Mouse (Mus musculus) left cerebral cortex, adult 18-20 months (tissue): ENCODE results near the gene Bid. TPM values are rescaled to one million over a fixed set of nuclear protein-coding genes. Genes with fewer than 3 reads are reported as not detected.
"Not testable (repeated sequence)": the region's sequence is repeated elsewhere in the genome, so short reads cannot be mapped to it uniquely, and the experiment has no call there.

Source experiments
- DNase-seq, 2 experiments: peaks; one replicate each; pipeline ENCODE4 v3.0.0; 2021 to 2022; ENCODE audit warnings: low spot score in 2 of 2, mixed read lengths in 1 of 2
- total RNA-seq, 2 experiments: library from RNA; stranded (reverse); gene quantifications; 2 replicates each; pipeline ENCODE4 v1.2.3; 2021

Bid gene
- total RNA-seq, 2 experiments from 2014 or later: 9.2 to 10.0 TPM

DNA sequence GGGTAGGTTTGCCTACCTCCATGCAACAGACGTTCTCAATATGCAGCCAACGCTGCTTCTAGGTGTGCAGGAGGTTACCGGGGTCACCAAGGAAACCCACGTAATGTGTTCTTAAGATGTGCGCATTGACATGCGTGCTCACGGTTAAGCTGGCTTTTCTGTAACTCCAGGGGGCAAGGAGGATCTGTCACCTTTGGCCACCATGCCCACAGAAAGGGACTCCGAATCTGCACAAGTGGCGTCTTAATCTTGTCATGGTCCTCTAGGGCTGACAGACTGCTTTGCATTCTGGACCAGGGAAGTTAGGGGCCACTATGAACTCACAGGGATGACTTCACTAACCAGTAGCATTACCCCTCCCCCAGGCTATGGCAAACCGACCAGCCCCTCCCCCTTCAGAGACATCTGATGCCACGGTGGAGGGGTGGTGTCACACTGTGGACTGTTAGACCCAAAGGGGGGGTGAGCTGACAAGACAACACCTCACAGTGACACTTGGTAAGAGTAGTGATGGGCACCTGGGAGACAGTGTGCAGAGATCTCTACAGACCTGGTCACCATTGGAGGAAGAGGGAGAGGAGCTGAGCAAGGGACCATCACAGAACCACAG lies 21.5 kb upstream of the Bid start:
- DNase-seq: no peak

DNA sequence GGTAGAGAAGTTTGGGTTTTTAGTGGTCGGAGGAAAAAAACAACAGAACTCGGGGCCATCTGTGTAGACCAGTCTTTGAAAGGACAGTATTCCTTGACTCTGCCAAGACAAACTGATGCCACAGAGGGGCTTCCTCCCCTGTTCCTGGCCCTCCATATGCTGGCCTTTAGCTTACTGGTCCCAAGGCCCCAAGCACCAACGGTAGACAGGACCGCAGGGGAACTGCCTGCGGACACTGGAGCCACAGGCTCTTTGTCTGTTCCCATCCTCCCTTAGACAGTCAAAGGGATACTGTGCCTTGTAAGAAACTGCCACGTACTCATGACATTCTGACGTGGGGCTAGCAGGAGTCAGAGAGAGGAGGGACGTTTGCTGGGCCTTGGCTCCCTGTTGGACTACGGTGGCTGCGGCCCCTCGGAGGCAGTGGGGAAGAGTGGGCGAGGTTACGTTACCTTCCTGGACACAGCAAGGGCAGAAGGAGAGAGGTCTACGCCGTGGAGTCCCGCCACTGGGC lies 20.5 kb upstream of the Bid start:
- DNase-seq: no peak

DNA sequence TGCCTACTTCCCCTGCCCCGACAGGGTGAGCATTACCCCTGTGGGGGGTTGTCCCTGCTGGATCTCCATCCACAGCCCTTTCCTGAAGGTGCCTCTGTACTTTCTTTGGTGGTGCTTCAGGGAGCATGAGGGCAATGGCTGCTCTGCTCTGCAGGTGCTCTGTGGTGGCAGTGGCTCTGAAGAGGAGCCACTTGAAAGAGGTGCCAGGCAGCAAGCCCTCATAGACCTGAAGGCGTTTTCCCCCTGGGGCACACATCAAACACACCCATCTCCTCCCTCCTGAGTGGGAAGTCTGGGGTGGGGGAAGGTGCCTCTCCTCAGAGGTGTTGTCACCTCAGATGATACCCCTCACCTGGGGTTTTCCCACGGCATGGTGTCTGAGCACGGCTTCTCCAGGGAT lies 17.5 kb upstream of the Bid start:
- DNase-seq: no peak

DNA sequence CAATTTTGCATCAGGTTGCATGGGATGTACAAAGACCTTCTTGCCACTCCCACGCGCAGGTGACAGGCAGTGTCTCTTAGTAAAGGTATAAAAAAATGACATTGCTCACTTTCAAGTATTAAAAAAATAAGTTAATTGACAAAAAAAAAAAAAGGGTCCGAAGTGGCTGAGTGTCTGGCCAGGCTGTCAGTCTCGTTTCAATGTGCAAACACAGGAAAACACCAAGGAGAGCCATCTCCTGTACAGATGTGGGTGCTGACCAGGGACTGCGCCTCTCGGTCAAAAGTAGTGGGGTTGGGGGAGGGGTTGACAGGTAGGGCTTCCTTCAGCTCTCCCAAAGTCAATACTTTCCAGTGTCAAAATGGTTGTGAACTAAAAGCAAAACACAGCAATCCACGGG lies 17.0 kb upstream of the Bid start:
- DNase-seq: no peak

DNA sequence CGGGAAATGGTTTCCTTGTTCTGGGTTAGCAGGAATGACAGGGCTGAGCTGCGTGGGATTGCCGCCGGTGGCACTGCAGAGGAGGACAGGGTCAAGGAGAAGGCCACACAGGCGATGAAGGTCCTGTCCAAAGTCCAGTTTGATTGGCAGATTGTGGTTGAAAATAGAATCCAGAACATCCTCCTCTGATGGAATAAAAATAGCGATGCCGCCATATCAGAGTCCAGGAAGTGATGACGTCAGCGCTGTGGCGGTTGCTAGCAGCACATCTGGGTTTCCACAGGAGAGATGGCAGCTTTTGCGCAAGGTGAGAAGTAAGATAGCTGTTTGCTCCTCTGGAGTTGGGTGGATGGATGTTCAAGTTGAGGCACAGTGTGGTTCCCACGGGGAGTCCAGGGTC lies 15.9 kb upstream of the Bid start:
- no peak for DNase-seq

DNA sequence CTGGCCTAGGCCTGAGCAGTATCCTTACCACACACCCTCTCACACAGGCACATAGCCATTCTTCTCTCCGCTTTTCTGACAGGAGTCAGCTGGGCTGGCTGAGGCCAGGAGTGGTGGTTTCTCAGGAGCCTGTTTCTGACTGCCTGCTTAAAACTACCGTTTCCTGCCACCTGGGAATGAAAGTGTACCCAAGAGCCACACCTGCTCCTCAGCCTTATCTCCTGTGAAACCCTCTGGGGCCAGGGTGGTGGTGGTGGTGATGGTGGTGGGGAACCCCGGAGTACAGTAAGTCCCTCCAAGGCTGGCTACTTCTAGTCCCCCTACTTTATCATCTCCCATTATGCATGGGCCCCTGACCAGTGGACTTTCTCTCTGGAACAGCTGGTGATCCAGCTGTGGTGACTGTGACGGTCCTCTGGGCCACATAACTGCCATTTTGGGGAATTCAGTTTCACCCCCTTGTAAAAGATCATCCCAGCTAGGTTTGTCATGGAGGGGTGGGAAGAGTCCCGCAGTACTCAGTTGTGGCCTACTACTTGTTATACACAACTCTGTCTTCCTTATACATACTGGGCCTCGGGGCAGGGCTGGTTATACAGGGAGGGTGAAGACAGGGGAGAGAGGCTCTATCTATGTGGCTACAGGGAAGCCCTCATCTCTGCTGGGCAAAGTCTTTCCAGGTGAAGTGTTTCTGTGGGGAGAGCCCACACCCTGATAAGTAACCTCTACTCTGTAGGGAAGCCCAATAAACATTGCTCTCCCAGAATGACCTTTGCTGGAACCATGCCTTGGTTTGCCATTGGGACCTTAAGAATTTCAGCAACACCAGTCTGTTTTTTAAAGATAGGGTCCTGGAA lies 14.0 kb upstream of the Bid start:
- no peak for DNase-seq

DNA sequence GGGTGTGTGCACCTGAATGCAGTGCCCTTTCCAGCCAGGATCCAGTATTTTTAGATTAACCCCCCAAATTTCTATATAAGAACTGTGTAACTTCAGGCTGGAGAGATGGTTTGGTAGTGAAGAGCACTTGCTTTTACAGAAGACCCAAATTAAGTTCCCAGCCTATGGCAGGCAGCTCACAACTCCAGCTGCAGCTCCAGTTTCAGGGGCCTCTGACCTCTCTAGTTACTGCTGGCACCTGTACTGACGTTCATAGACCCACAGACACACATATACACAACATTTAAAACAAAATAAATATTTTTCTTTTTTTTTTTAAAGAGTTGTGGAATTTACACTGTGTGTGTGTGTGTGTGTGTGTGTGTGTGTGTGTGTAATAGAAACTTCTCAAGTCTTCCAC lies 12.8 kb upstream of the Bid start:
- DNase-seq: no peak

DNA sequence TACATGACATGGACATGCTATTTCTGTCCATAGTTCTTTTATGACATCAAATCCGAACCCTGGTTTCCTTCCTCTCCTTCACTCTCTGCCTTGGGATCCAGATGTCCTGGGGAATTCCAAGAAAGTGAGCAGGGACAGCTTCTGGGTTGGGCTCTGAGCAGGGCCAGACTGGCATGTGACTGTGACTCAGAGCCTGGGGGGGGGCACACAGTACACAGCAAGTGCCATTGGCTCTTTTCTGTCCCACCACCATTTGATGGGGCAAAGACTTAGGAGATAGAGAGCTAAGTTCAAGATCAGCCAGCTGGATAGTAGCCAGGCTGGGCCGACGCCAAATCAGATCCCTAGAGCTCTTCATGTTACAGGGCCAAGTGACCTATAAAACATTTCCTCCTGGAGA lies 11.1 kb upstream of the Bid start:
- DNase-seq: no peak

DNA sequence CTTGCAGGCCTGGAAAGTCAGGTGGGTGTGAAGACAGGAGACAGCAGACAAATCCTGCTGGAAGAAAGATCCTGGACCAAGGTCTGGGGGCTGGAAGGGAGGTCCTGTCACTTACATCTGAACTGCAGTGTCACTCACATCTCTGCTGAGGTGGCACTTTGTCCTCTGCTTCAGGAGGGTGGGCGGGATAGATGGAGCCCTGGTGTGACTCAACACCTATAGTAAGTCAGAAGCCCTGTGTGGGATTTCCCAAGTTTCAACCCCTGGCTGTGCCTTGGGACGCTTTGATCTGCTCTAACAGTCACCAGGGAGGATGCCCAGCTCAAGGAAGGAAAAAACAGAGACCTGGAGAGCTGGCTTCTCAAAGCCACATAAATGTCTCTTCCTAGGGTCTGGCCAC lies 10.2 kb upstream of the Bid start:
- DNase-seq: no peak

DNA sequence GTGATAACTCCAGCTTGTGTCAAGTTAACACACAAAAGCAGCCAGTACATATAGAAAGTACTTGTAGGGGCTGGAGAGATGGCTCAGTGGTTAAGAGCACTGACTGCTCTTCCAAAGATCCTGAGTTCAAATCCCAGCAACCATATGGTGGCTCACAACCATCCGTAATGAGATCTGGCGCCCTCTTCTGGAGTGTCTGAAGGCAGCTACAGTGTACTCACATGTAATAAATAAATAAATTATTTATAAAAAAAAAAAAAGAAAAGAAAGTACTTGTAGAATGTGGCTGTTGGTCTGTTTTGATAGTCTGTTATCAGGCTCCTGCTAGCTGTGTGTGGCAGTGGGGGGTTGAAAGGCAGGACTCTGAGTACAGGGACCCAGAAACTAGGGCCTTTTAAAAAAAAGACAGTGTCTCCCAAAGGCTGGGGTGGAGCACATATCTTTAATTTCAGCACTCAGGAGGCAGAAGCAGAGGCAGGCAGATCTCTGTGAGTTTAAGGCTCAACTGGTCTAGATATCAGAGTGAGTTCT lies 8.2 kb upstream of the Bid start:
- not testable (repeated sequence) for DNase-seq

DNA sequence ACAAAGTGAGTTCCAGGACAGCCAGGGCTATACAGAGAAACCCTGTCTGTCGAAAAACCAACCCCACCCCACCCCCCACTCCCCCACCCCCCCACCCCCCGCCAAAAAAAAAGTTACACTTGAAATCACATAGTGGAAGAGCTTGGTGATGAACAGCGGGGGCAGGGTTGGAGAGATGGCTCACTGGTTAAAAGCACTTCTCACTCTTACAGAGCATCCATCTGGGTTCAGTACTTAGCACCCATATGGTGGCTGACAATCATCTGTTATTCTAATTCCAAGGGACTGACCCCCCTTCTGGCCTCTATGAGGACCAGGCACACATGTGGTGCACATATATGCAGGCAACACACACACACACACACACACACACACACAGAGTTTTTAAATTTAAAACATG lies 1.3 kb upstream of the Bid start:
- DNase-seq: no peak

DNA sequence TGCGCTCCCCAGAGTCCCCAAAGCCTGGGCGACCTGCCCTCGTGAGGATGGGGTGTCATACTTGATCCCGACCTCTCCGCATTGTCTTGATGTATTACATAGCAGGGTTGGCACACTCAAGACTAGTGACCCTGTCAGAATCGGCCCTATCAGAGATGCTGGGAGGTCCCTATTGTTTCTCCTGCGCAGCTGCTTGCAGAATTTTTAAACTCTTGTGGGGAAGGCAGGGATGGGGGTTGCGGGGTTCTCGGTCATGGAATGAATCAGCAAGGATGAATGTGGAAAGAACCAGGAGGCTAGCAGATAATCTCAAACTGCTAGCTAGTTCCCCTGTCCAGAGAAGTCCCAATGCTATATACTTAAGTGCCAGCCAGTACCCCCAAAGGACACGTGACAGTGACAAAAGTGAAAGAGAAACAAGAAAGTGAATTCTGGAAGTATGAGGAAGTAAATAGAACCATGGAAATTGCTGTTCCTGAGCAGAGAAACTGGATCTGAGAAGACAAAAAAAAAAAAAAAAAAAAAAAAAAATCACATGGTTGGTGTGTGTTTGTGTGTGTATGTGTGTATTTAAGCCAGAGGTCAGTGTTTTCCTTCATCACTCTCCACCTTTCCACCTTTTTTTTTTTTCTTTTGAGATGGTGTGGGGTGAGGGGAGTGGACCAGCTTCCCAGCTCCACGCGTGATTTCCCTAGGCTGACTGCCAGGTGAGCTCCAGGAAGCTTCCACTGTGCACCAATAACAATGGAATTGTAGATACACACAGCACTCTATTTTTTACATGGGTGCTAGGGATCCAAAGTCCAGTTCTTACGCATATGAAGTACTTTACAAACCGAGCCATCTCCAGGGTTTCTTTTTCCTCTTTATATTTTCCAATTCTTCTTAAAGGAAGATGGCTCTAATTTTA lies 574 bp upstream of the Bid start:
- DNase-seq: not testable (repeated sequence)

DNA sequence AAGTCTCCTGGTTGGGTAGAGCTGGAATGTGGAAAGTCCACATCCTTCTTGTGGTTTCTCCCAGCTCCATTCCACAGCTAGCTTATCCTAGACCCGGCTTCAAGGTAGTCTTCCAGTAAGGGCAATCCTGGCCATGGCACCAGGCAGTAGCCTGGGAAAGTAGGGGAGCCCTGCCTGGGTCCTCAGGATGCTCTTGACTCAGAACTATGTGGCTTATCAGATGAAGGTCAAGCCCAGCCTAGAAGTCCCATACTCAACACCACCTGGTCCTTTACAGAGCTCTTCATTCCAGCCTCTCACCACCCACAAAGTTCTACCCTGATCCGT lies 1.0 kb downstream of the Bid start:
- no peak for DNase-seq

DNA sequence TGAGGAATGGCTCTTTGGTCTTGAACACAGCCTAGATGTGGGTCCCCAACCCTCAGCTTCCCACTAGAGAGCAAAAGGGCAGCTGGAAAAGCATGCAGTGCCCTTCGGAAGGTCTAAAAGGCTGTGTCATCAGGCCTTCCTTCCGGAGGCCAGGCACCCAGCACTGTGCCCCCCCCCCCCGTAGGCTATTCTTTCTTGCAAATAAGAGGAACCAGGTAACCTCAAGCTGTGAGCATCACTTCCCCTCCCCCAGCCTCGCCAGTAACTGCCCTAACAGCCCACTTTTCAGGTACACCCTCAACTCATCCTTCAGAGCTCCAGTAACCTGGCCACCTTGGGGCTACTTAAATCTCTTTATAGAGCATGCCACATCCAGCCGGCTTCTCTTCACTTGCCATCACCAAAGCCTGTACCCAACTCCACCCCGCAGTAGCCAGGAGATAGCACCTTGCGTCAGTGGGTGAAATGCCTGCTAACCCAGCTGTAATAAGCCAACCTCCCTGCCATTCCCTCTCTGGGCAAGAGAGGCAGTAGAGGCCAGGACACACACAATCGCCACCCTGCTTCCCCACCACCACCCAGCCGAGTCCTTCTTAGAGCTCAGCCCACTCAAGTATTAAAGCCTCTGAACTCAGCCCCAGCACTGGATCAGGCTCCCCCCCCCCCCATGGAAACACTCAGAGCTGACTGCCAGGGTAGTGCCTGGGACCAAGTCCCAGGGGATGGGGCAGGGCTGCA lies 1.6 kb downstream of the Bid start:
- DNase-seq: peak; percentile 27 to 28

DNA sequence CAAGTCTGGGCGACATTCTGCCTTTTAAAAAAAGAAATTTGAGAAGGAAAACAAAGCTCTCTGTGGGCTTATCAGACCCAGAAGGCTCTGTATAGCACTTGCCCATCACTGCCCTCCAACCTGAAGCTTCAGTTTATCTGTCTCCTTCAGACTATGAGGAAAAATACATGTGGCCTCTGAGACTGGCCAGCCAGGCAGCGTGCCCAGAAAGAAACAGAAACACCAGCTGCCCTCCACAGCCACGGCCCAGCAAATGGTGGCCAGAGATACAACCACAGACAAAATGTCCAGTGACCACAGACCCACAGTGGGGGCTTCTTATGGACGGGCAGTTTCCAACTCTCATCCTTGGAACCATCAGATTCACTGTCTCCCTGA lies 2.1 kb downstream of the Bid start:
- DNase-seq: no peak

DNA sequence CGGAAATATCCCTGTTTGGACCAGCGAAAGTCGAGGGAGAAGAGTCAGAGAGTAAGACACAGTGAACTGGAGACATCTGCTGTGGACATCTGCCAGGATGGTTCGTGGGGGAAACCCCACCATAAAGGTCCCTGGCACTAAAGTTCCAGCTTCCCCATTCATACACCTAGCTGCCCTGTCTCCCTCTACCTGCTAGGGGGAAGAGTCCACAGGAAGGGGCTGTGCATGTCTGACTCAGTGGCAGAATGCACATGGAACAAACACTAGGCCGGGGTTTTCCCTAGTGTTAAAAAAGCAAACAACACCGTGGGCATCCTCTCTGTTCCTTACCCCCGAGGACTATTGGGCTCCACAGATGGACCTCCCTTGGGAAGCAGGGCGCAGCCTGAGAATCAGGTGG lies 2.9 kb downstream of the Bid start:
- no peak for DNase-seq

DNA sequence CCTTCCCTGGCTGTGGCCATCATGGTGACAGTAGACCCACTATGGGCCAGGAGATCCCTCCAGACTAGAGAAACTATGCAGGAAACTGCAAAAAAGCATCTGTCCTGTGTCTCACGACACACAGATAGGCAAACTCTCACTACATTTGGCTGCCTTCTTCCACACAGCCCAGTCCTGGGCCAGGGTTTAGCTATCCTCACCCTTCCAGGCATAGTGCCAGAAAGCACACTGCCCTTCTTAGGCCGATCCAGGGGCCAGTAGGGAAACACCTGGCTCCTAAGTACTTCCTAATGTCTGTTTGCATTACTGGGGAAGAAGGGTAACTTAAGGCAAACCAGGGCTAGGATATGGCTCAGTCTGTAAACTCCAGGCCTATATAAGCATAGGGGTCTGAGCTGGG lies 3.7 kb downstream of the Bid start:
- no peak for DNase-seq

DNA sequence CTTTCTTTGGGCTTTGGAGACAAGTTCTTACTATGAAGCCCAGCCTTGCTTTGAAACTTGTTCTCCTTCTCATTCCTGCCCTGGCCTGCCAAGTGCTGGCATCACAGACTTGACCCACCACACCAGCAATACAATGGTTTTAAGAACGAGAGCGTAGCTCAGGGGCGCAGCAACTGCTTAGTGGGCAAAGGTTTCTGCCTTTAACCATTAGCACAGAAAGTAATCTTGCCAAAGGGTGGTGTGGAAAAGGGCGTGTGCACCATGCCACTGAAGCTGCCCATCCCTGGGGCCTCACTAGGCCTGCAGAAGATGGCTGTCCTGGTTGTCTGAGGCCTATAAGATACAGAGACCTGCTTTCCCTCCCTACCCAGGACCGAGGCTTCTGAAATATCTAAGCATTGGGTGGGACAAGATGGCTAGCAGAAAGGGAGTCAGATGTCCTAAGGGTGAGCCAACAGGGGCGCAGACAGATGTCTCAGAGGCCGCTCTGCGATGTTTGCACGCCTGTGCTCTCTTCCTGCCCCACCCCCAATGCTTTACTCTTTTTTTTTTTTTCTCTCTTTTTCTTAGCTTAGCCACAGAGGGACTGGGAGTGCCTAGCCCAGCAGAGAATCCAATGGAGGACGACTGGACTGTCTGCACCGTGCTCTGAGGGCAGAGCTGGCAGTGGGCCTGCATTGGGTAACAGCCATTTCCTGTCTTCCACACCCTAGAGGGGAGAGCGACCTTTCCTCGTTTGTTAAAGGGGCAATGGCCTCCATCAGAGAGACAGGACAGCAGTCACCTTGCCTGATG lies 5.2 kb downstream of the Bid start:
- DNase-seq: no peak

DNA sequence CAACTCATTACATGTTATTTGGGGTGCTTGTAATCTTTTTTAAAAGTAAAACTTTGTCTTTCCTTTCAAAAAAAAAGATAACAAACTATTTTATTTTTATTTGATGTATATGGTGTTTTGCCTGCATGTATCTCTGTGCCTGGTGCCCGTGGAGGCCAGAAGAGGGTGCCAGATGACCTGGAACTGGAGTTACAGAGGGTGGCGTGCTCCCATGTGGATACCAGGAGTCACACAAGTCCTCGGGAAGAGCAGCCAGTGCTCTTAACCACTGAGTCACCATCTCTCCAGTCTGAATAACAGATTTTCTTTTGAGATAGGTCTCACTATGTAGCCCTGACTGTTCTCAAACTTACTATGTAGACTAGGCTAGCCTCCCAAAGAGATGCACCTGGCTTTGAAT lies 7.2 kb downstream of the Bid start:
- no peak for DNase-seq
